Mouse (Mus musculus) subcutaneous adipose tissue, adult 2 months (tissue): ENCODE results near the gene Gfi1b. TPM values are rescaled to one million over a fixed set of nuclear protein-coding genes. Genes with fewer than 3 reads are reported as not detected.

ENCODE experiments used
- polyA plus RNA-seq: library from polyadenylated mRNA; depleted of rRNA; stranded (reverse); fragments of >200 nt; gene quantifications from 2 replicates; pipeline ENCODE4 v1.2.3, GENCODE M21; 2012; ENCODE audit warnings: low replicate concordance; rRNA removed

Gene Gfi1b
- 0.86 and 0.93 TPM in 2 replicates for polyA plus RNA-seq

DNA sequence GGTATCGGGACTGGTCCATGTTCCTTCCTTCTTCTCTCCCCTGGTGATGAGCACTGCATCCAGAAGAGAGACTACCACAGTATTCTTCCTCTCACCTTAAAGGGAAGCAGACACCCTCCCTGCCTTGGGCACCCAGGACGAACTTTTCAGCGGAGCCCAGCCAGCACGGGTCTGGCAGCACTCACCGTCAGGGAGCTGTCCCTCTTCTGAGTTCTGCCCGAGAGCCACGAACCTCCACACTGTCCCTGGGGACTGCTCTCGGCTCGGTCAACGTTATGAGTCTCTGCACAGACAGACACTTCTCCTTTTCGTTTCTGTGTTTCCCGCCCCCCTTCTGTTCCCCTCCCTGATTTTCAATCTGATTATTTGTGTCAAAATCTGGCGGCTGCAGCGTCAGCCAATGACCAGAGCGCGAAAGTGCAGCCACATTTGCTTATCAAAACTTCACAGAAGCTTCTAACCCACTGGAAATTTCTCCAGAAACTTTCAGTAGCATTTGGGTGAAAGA lies at the start of gene Gfi1b:
Gene Gfi1b (minus strand): TSS at position 319 of the 508 bp plus-strand sequence.

DNA sequence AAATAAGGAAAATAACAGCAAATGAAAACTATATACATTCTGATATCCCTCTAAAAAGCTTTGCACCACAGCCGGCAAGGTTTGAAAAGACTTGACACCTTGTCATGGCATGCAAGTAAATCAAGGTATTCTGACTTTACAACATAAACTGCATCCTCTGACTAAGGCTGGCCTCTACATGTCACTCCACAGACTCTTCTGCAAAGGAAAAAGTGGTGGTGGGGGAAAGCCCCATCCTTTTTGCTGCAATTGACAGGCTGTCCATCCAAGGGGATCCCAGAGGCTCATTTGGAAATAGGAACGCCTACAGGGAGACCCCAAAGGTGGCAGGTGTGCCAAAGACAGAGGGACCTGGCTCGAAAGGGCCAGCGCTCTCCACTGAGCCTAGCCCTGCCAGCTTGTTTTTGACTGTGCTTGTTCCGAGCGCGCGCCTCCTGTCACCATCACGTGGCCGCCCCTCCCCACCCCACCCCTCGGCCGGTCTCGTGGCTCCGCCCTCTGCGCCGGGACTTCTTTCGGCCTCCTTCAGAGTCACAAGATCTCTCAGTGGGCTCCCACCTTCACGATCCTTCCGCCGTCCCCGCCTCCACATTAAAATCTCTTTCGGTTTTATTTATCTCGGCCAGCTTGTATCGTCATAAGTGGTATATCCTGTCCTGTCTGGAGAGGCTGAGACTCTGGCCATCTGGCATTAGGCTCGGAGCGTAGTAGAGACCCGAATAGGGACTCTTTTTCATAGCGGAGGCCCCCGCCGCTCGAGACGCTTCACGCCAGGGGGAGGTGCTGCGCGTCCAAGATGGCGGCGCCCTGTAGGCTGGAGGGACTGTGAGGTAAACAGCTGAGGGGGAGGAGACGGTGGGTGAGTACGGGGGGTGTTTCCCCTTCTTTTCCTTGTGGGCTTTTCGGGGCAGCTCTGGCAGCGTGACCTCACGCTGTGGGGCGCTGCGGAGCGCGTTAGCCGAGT lies 19.0 kb upstream of the Gfi1b start, which contains the start of gene Tsc1:
Gene Tsc1 (plus strand): TSS at position 768 of the 964 bp plus-strand sequence.

DNA sequence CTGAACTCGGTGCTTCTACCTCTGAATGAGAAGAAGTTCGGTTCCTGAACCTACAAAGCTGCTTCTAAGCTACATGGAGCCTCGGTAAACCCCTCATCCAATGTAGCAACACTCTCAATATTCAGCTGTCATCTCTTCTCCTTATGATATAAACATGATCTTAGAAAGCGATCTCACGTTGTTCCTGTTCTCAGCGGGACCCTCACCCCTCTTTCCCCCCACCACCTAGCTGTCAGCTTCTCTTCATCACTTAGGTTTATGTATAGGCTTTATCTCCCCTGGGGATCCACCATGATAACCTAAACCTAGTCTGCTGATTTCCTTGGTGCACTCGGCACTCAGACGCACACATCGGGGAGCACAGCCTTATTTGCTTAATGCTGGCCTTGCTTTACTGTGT lies 38.1 kb downstream of the Gfi1b start, which contains the start of gene Gtf3c5:
Gene Gtf3c5 (minus strand): TSS at position 101 of the 400 bp plus-strand sequence.

DNA sequence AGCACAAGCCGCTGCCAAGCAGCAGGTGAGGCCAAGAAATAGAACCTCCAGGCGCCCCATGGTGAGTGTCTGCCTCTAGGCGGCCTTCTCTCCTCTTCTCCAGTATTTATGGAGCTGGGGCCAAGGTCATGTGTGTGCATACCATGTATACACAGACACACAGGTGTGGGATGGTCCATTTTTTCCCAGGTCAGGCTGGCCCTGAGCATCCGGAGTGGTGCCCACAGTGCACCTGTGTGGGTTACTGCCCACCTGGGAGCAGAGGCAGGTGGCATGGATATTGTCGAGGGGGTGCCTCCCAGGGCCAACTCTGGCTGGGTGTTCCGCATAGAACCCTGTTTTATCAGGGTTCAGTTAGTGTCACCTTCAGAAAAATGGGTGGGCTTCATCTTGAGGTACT lies 58.5 kb downstream of the Gfi1b start, which contains the start of gene Cel:
Gene Cel (minus strand): TSS at position 101 of the 400 bp plus-strand sequence.

Other genes starting within 250 kb of the Gfi1b start
- gene Ppp1r26, start 175.2 kb downstream of the Gfi1b start, polyA plus RNA-seq: 0.77 and 7.0 TPM in 2 replicates
- gene 1700007K13Rik, start 155.7 kb downstream of the Gfi1b start, polyA plus RNA-seq: 0.27 and 0.39 TPM in 2 replicates
- gene Mrps2, start 153.9 kb downstream of the Gfi1b start, polyA plus RNA-seq: 47.9 and 57.4 TPM in 2 replicates
- 9.6 and 15.0 TPM in 2 replicates for gene Gbgt1, start 125.1 kb downstream of the Gfi1b start, polyA plus RNA-seq
- 0.76 and 1.2 TPM in 2 replicates for gene Gm10134, start 115.9 kb downstream of the Gfi1b start, polyA plus RNA-seq
- gene Ralgds, start 108.9 kb downstream of the Gfi1b start, polyA plus RNA-seq: 82.9 and 95.7 TPM in 2 replicates
- gene Cel, start 58.6 kb downstream of the Gfi1b start, polyA plus RNA-seq: 0.06 TPM in 2 replicates
- gene Gtf3c5, start 38.2 kb downstream of the Gfi1b start, polyA plus RNA-seq: 18.0 and 34.6 TPM in 2 replicates
- gene Tsc1, start 19.2 kb upstream of the Gfi1b start, polyA plus RNA-seq: 13.5 and 19.2 TPM in 2 replicates
- 1.4 and 2.1 TPM in 2 replicates for gene Spaca9, start 77.7 kb upstream of the Gfi1b start, polyA plus RNA-seq
- 0.53 and 0.72 TPM in 2 replicates for gene Ak8, start 78.2 kb upstream of the Gfi1b start, polyA plus RNA-seq
- gene Gtf3c4, start 218.4 kb upstream of the Gfi1b start, polyA plus RNA-seq: 5.4 and 17.4 TPM in 2 replicates
- 3.0 and 7.0 TPM in 2 replicates for gene Ddx31, start 218.4 kb upstream of the Gfi1b start, polyA plus RNA-seq